Mouse (Mus musculus): ENCODE measurements around the gene Rundc1.
"Not testable (repeated sequence)": the region's sequence is repeated elsewhere in the genome, so short reads cannot be mapped to it uniquely, and the experiment has no call there.

The Rundc1 gene

GRCm38 (mm10) chr11:101442760-101443159 is 17.9 kb downstream of the Rundc1 start:
- peak; percentile 56 for DNase-seq (ENCODE audit: low read depth, low spot score)

GRCm38 (mm10) chr11:101446319-101446718 is 21.4 kb downstream of the Rundc1 start:
- DNase-seq (ENCODE audit: low read depth, low spot score): no peak

GRCm38 (mm10) chr11:101446860-101447259 is 22.0 kb downstream of the Rundc1 start:
- not testable (repeated sequence) for DNase-seq (ENCODE audit: low read depth, low spot score)

- DNase-seq (ENCODE audit: low read depth, low spot score): no peak
These were observed 22.9 kb downstream of the Rundc1 start for GRCm38 (mm10) chr11:101447786-101448185.

- peak; percentile 91 for DNase-seq (ENCODE audit: low read depth, low spot score)
These were observed 23.4 kb downstream of the Rundc1 start, which contains the start of gene Ifi35 for GRCm38 (mm10) chr11:101448274-101448746. Gene Ifi35, plus strand, starts transcription at chr11:101448407.

GRCm38 (mm10) chr11:101448899-101449298 is 24.0 kb downstream of the Rundc1 start:
- DNase-seq (ENCODE audit: low read depth, low spot score): no peak

GRCm38 (mm10) chr11:101449596-101449995 is 24.7 kb downstream of the Rundc1 start:
- not testable (repeated sequence) for DNase-seq (ENCODE audit: low read depth, low spot score)

- peak; percentile 49 for DNase-seq (ENCODE audit: low read depth, low spot score)
These were observed 25.5 kb downstream of the Rundc1 start for GRCm38 (mm10) chr11:101450394-101450793.

GRCm38 (mm10) chr11:101451536-101451935 is 26.7 kb downstream of the Rundc1 start:
- no peak for DNase-seq (ENCODE audit: low read depth, low spot score)

- DNase-seq (ENCODE audit: low read depth, low spot score): no peak
These were observed 27.3 kb downstream of the Rundc1 start for GRCm38 (mm10) chr11:101452093-101452774.

- DNase-seq (ENCODE audit: low read depth, low spot score): no peak
These were observed 29.8 kb downstream of the Rundc1 start for GRCm38 (mm10) chr11:101454702-101455101.

GRCm38 (mm10) chr11:101455627-101456026 is 30.7 kb downstream of the Rundc1 start:
- no peak for DNase-seq (ENCODE audit: low read depth, low spot score)

- no peak for DNase-seq (ENCODE audit: low read depth, low spot score)
These were observed 32.7 kb downstream of the Rundc1 start for GRCm38 (mm10) chr11:101457631-101458030.

- DNase-seq (ENCODE audit: low read depth, low spot score): no peak
These were observed 33.3 kb downstream of the Rundc1 start for GRCm38 (mm10) chr11:101458217-101458616.

- no peak for DNase-seq (ENCODE audit: low read depth, low spot score)
These were observed 34.8 kb downstream of the Rundc1 start for GRCm38 (mm10) chr11:101459716-101460115.

- no peak for DNase-seq (ENCODE audit: low read depth, low spot score)
These were observed 35.4 kb downstream of the Rundc1 start for GRCm38 (mm10) chr11:101460321-101460720.

- no peak for DNase-seq (ENCODE audit: low read depth, low spot score)
These were observed 37.3 kb downstream of the Rundc1 start for GRCm38 (mm10) chr11:101462141-101462540.

- DNase-seq (ENCODE audit: low read depth, low spot score): no peak
These were observed 37.9 kb downstream of the Rundc1 start for GRCm38 (mm10) chr11:101462583-101463440.

GRCm38 (mm10) chr11:101464211-101465100 is 39.6 kb downstream of the Rundc1 start, which contains the start of gene Rnd2:
Gene Rnd2, plus strand, starts transcription at chr11:101464999.
- peak; percentile 32 for DNase-seq (ENCODE audit: low read depth, low spot score)

- peak; percentile 69 for DNase-seq (ENCODE audit: low read depth, low spot score)
These were observed 40.4 kb downstream of the Rundc1 start for GRCm38 (mm10) chr11:101465101-101465868.
